Mouse (Mus musculus) G1E (cell line): ENCODE measurements around the gene Tbc1d15. TPM values are rescaled to one million over a fixed set of nuclear protein-coding genes. Genes with fewer than 3 reads are reported as not detected.
A peak's percentile ranks its signal among the peaks of the same experiment; 100 is the strongest.

Experiments
- ATAC-seq: 2 replicates; pipeline ENCODE4 v1.8.0; 2016; ENCODE audit warnings: mild to moderate bottlenecking; ENCODE audit not compliant: insufficient number of reproducible peaks, poor library complexity, low FRiP score, severe bottlenecking; ENCODE audit errors: extremely low read depth
- DNase-seq: peaks from one replicate; pipeline ENCODE4 v3.0.0; 2012; ENCODE audit warnings: low spot score
- H3K27me3 ChIP-seq: 2 replicates; pipeline ENCODE4 v1.6.1; 2012; ENCODE audit warnings: mild to moderate bottlenecking, low read length, inconsistent platforms; ENCODE audit not compliant: insufficient read depth
- H3K36me3 ChIP-seq: replicated peaks from 2 replicates; pipeline ENCODE3; 2012; ENCODE audit warnings: mild to moderate bottlenecking, inconsistent platforms
- H3K4me1 ChIP-seq: 2 replicates; pipeline ENCODE4 v1.6.1; 2012; ENCODE audit warnings: low read depth, low read length, inconsistent platforms, mixed read lengths; ENCODE audit not compliant: insufficient read depth
- H3K4me3 ChIP-seq: 2 replicates; pipeline ENCODE4 v1.5.1; 2012; ENCODE audit warnings: low read depth, mild to moderate bottlenecking, inconsistent platforms, low read length, moderate library complexity, mixed read lengths
- H3K9me3 ChIP-seq: replicated peaks from 2 replicates; pipeline ENCODE4 v1.6.1; 2012; ENCODE audit warnings: inconsistent platforms
- CTCF ChIP-seq: IDR thresholded peaks from 2 replicates; pipeline ENCODE4 v1.5.1; 2012; ENCODE audit warnings: low read depth, low read length, inconsistent platforms, mixed read lengths
- GATA1 ChIP-seq: IDR thresholded peaks from 2 replicates; pipeline ENCODE4 v1.6.1; 2012; ENCODE audit warnings: borderline replicate concordance, low read length, inconsistent platforms, mixed read lengths
- GATA2 ChIP-seq: IDR thresholded peaks from 2 replicates; pipeline ENCODE4 v1.6.1; 2012; ENCODE audit warnings: low read depth, low read length, inconsistent platforms, borderline replicate concordance
- POLR2AphosphoS5 ChIP-seq: IDR thresholded peaks from 2 replicates; pipeline ENCODE4 v1.6.1; 2012; ENCODE audit warnings: low read depth, low read length, inconsistent platforms; ENCODE audit not compliant: insufficient replicate concordance
- TAL1 ChIP-seq: conservative IDR thresholded peaks from 2 replicates; pipeline ENCODE4 v1.6.1; 2012; ENCODE audit warnings: low read depth, low read length, inconsistent platforms, mixed read lengths
- polyA plus RNA-seq: library from polyadenylated mRNA; stranded (reverse); fragments of >175 nt; gene quantifications from 2 replicates; pipeline ENCODE4 v1.2.3, GENCODE M21; 2012
- total RNA-seq, 2 experiments: library from RNA; stranded (forward) in 1 of 2; stranded (reverse) in 1 of 2; fragments of 200-1000 nt in 1 of 2; fragments of >200 nt in 1 of 2; fragmentation: Nextera tagmentation in 1 of 2; gene quantifications; 2 replicates each; pipeline ENCODE4 v1.2.3; 2014 to 2017

Gene Tbc1d15
- total and polyA plus RNA-seq, 3 experiments = 2.8 to 92.4 (median 38.1) TPM

- H3K27me3 ChIP-seq = no peaks in the 10 kb centered on the region
- no peaks in the 10 kb centered on the region for H3K9me3 ChIP-seq
- H3K36me3 ChIP-seq = peaks cover 4% of the 10 kb centered on the region
- peaks cover 60% of the 10 kb centered on the region for H3K4me1 ChIP-seq
- ATAC-seq (0 out of 2 replicates have a peak, but pooled peaks have one; percentile 1), DNase-seq (no peak)
- H3K4me3 ChIP-seq = peak overlapping the region; percentile 94
- TF ChIP-seq CTCF (no peak), GATA1 (no peak), GATA2 (no peak), TAL1 (no peak), POLR2AphosphoS5 (no peak)
Measured at GRCm38 (mm10) chr10:115250235-115251087, 806 bp downstream of the Tbc1d15 start.

DNA sequence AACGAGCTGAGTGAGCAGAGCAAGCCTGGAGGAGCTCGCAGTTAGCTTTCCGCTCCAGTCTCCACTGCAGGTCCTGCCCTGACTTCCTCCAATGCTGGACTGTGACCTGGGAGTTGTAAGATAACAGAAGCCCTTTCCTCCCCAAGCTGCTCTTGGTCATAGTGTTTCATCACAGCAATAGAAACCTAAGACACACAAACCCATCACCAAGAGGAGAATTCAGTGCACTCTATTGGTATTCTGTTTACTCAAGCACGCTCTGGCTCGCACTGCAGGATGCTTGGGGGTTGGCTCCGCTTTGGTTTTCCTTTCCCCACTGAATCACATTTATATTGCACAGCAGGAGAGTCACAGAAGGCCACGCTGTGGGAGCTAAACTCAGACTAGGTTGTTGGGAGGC is 3.2 kb downstream of the Tbc1d15 start:
- DNase-seq (no peak), ATAC-seq (peak; percentile 9)
- Histone ChIP-seq H3K9me3 (no peaks in the 10 kb centered on the region), H3K4me1 (peaks cover 61% of the 10 kb centered on the region), H3K27me3 (no peaks in the 10 kb centered on the region), H3K36me3 (peaks cover 4% of the 10 kb centered on the region), H3K4me3 (peak overlapping the region; percentile 45; the same call in 1 of the 2 replicates)
- TF ChIP-seq TAL1 (no peak), CTCF (no peak), GATA2 (no peak), GATA1 (no peak), POLR2AphosphoS5 (no peak)

- no peak overlapping the region for H3K4me3 ChIP-seq
- ATAC-seq (no peak), DNase-seq (no peak)
- H3K27me3 ChIP-seq = no peaks in the 10 kb centered on the region
- TF ChIP-seq GATA1 (no peak), CTCF (no peak), POLR2AphosphoS5 (no peak), TAL1 (no peak)
- no peaks in the 10 kb centered on the region for H3K9me3 ChIP-seq
- H3K36me3 ChIP-seq = peaks cover 16% of the 10 kb centered on the region
- peaks cover 63% of the 10 kb centered on the region for H3K4me1 ChIP-seq
Measured at GRCm38 (mm10) chr10:115245488-115245887, 5.8 kb downstream of the Tbc1d15 start.

DNA sequence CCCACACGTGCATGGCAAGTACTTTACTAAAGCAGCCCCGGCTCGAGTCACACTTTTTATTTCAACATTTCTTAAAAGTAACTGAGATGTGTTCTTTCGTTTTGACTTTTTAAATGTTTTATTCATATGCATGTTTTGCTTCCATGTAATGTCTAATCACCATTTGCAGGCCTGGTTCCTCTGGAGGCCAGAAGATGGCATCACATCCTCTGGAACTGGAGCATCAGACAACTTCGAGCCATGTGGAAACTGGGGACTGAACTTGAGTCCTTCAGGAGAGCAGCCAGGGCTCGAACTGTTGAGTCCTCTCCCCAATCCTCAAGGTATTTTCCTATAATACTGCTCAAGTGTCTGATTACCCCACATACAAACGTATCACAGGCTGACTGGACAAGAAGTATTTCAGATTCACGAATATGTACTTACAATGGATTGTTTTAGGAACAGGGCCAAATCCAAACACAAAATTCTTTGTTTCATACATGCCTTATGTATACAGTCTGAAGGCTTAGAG is 10.1 kb downstream of the Tbc1d15 start:
- TF ChIP-seq GATA2 = no peak
- no peak for TF ChIP-seq GATA1
- TF ChIP-seq TAL1 = no peak
- no peak for TF ChIP-seq POLR2AphosphoS5
- no peak for TF ChIP-seq CTCF
- no peak for DNase-seq
- Histone ChIP-seq H3K9me3 (no peaks in the 10 kb centered on the region), H3K4me1 (peaks cover 39% of the 10 kb centered on the region), H3K27me3 (no peaks in the 10 kb centered on the region), H3K36me3 (peaks cover 41% of the 10 kb centered on the region), H3K4me3 (no peak overlapping the region)
- no peak for ATAC-seq

DNA sequence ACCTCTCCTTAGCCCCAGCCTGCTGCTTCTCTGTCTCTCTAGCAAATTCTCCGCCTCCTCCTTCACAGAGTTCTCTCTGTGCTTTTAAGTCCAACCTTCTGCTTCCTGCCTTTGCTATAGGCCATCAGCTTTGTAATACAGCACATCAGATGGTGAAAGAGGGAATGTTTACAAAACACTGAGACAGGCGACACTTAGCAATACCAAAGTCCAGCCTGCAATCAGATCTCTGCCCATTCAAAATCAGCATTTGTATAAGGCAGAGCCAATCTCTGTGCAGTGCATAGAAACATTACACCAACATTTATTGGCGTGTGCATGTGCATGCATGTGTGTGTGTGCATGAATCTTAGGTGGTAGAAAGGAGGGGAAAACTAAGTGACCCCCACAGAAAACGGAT is 13.3 kb downstream of the Tbc1d15 start:
- DNase-seq (no peak), ATAC-seq (no peak)
- Histone ChIP-seq H3K9me3 (no peaks in the 10 kb centered on the region), H3K27me3 (no peaks in the 10 kb centered on the region), H3K4me1 (peaks cover 39% of the 10 kb centered on the region), H3K4me3 (no peak overlapping the region), H3K36me3 (peaks cover 68% of the 10 kb centered on the region)
- no peak for TF ChIP-seq POLR2AphosphoS5
- TF ChIP-seq TAL1 = no peak
- no peak for TF ChIP-seq CTCF

- no peaks in the 10 kb centered on the region for H3K27me3 ChIP-seq
- H3K4me3 ChIP-seq = no peak overlapping the region; the same call in 1 of the 2 replicates
- ATAC-seq (peak; percentile 96), DNase-seq (peak; percentile 29)
- H3K9me3 ChIP-seq = no peaks in the 10 kb centered on the region
- H3K4me1 ChIP-seq = peaks cover 29% of the 10 kb centered on the region
- peaks cover 75% of the 10 kb centered on the region for H3K36me3 ChIP-seq
- TF ChIP-seq POLR2AphosphoS5 (no peak), GATA1 (no peak), CTCF (no peak), GATA2 (no peak), TAL1 (no peak)
Measured at GRCm38 (mm10) chr10:115236733-115237132, 14.5 kb downstream of the Tbc1d15 start.
